ENCODE assay signal across 8 mouse cellular contexts in the genomic region with DNA sequence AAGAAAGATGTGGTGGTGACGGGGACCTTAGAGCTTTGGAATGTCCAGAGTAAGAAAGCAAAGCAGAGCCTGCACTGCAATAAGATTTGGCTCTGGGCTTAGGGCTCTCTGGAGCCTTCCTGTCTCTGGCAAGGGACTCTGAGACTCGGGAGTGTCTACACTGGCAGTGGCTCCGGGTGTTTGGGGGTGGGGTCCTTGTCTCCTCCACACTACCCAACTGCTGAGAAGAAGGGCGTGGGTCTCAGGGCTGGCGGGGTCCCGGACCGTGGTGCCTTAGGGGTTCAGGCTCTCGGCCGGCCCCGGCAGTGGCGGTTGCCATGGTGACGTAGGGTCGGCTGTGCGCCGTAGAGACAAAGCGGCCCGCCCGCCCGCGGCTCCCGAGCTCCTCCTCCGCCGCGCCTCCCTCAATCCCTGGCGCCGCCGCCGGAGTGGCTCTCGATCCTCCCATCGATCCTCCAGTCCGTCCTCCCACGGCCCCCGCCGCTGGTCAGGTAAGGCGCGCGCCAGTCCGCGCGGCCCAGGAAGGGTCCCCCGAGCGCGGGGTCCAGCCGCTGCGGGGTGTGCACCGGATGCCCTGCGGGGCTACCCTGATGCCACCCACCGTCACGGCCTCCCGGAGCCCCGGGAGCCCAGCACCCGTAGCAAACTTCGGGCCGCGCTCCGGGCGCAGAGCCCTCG. TPM values are rescaled to one million over a fixed set of nuclear protein-coding genes. Genes with fewer than 3 reads are reported as not detected.
A peak's percentile ranks its signal among the peaks of the same experiment; 100 is the strongest.
DNase-seq lines count a peak whose midpoint lies in the region; ATAC-seq lines count a peak whose summit lies in the region.

Gene Rnf182 (plus strand): TSS at position 134 of the 678 bp plus-strand sequence.

- no peaks in the 10 kb centered on the region for H3K36me3 ChIP-seq in forebrain, embryonic 11.5 days (ENCODE audit: control insufficient read depth, insufficient read depth, low read length)
- H3K36me3 ChIP-seq in heart, embryonic 14.5 days (ENCODE audit: control insufficient read depth, insufficient read depth, low read length): no peaks in the 10 kb centered on the region
- no peaks in the 10 kb centered on the region for H3K36me3 ChIP-seq in liver, embryonic 12.5 days

- peak; percentile 97 for ATAC-seq in forebrain, embryonic 11.5 days (replicated peaks; ENCODE audit: low FRiP score)
- ATAC-seq in heart, embryonic 14.5 days (ENCODE audit: insufficient number of reproducible peaks, insufficient read depth, low FRiP score, low read depth): peak; percentile 79
- peak; percentile 63; the same call in 1 of the 2 replicates for ATAC-seq in liver, embryonic 12.5 days

- H3K27me3 ChIP-seq in forebrain, embryonic 11.5 days (ENCODE audit: control insufficient read depth, insufficient read depth, low read length): 0 out of 2 replicates have a peak, but pooled peaks cover 2% of the 10 kb centered on the region
- H3K27me3 ChIP-seq in heart, embryonic 14.5 days (ENCODE audit: control insufficient read depth, insufficient read depth, low read length): no peaks in the 10 kb centered on the region
- H3K27me3 ChIP-seq in liver, embryonic 12.5 days (replicated peaks): peaks cover 52% of the 10 kb centered on the region

- WGBS in forebrain, embryonic 11.5 days: under 1% methylated on average over 50 of the region's 58 CpGs
- WGBS in heart, embryonic 14.5 days: under 1% methylated on average over 51 of the region's 58 CpGs
- under 1% methylated on average over 58 of the region's 58 CpGs for WGBS in liver, embryonic 12.5 days (ENCODE audit: insufficient replicate concordance)

- DNase-seq in CD8-positive naive resting alpha-beta T cell, adult 2 months (ENCODE audit: low read depth in 2 of 2, low spot score in 2 of 2): peak; percentile 1
- DNase-seq in forebrain, embryonic 11.5 days (ENCODE audit: low spot score): peak; percentile 95
- DNase-seq in kidney, postnatal 10 days: peak; percentile 89
- peak; percentile 90 for DNase-seq in neural tube, embryonic 10.5 days (ENCODE audit: extremely low spot score, low spot score)
- DNase-seq in thymus, adult 18-20 months: peak; percentile 16 to 26

- H3K4me3 ChIP-seq in brown adipose tissue, adult 24 weeks (ENCODE audit: insufficient read depth, low read depth, low read length): peak within 1 kb of the TSS; percentile 85
- H3K4me3 ChIP-seq in forebrain, embryonic 11.5 days (ENCODE audit: low read depth, low read length): peak within 1 kb of the TSS; percentile 78
- peak within 1 kb of the TSS; percentile 68 to 75 for H3K4me3 ChIP-seq in heart, embryonic 14.5 days (ENCODE audit: control insufficient read depth in 1 of 2, insufficient read depth in 1 of 2, low read depth in 1 of 2, low read length in 2 of 2)
- H3K4me3 ChIP-seq in liver, embryonic 12.5 days: peak within 1 kb of the TSS; percentile 53

- peak within 1 kb of the TSS; percentile 81 for H3K4me2 ChIP-seq in forebrain, embryonic 11.5 days (ENCODE audit: low read depth, low read length, severe bottlenecking)
- H3K4me2 ChIP-seq in heart, embryonic 14.5 days (ENCODE audit: low read length): peak within 1 kb of the TSS; percentile 93
- peak within 1 kb of the TSS; percentile 75 for H3K4me2 ChIP-seq in liver, embryonic 12.5 days

- H3K27ac ChIP-seq in brown adipose tissue, adult 24 weeks (replicated peaks; ENCODE audit: low read depth, low read length): peak within 1 kb of the TSS; percentile 80; the same call in 1 of the 2 replicates
- H3K27ac ChIP-seq in forebrain, embryonic 11.5 days (ENCODE audit: low read depth, low read length): 0 out of 2 replicates have a peak within 1 kb of the TSS, but pooled peaks have one; percentile 37
- H3K27ac ChIP-seq in heart, embryonic 14.5 days (replicated peaks in 1 of 2; ENCODE audit: control insufficient read depth in 1 of 2, insufficient read depth in 1 of 2, low read depth in 2 of 2, low read length in 2 of 2): peak within 1 kb of the TSS; percentile 29 to 31
- no peak within 1 kb of the TSS for H3K27ac ChIP-seq in liver, embryonic 12.5 days

- no peaks in the 10 kb centered on the region; the same call in 1 of the 2 replicates for H3K4me1 ChIP-seq in brown adipose tissue, adult 24 weeks (ENCODE audit: control insufficient read depth, insufficient read depth, insufficient read length, low read length)
- H3K4me1 ChIP-seq in forebrain, embryonic 11.5 days (replicated peaks; ENCODE audit: control insufficient read depth, insufficient read depth, low read length): peaks cover 5% of the 10 kb centered on the region; the same call in 1 of the 2 replicates
- H3K4me1 ChIP-seq in heart, embryonic 14.5 days (ENCODE audit: control insufficient read depth in 2 of 2, insufficient read depth in 2 of 2, low read length in 2 of 2): peaks cover 10 to 23% of the 10 kb centered on the region in 2 experiments
- H3K4me1 ChIP-seq in liver, embryonic 12.5 days: peaks cover 11% of the 10 kb centered on the region

- H3K9me3 ChIP-seq in forebrain, embryonic 11.5 days (ENCODE audit: control insufficient read depth, low read length): no peaks in the 10 kb centered on the region
- H3K9me3 ChIP-seq in heart, embryonic 14.5 days (ENCODE audit: control insufficient read depth, low read length): no peaks in the 10 kb centered on the region
- no peaks in the 10 kb centered on the region for H3K9me3 ChIP-seq in liver, embryonic 12.5 days (replicated peaks)

- H3K9ac ChIP-seq in forebrain, embryonic 11.5 days (ENCODE audit: low read length): peak within 1 kb of the TSS; percentile 77
- peak within 1 kb of the TSS; percentile 77 for H3K9ac ChIP-seq in heart, embryonic 14.5 days (ENCODE audit: low read length)
- H3K9ac ChIP-seq in liver, embryonic 12.5 days: peak within 1 kb of the TSS; percentile 17; the same call in 1 of the 2 replicates

RNA-seq across cellular contexts. Expression of gene Rnf182, which starts in this region (rescaled TPM):
- polyA plus RNA-seq in brown adipose tissue, adult 24 weeks (2012; ENCODE audit: insufficient read depth, insufficient read length, missing spikeins): 2.4 and 3.3 TPM in 2 replicates
- polyA plus RNA-seq in forebrain, embryonic 11.5 days (2014; fragmentation: Nextera tagmentation; extraction: Ambion mirVana): 10.0 and 13.5 TPM in 2 replicates
- 2.6 TPM in 2 replicates for polyA plus RNA-seq in heart, embryonic 14.5 days (2014; fragmentation: Nextera tagmentation; extraction: Ambion mirVana)
- 0.19 and 0.20 TPM in 2 replicates for polyA plus RNA-seq in liver, embryonic 12.5 days (2016; fragmentation: Nextera tagmentation; extraction: Ambion mirVana)

Comparison
In these comparisons a context has a peak if more than half of its experiments do, and no peak if none do; other contexts are left out.
1. Peak in ATAC-seq, H3K4me3 ChIP-seq, H3K9ac ChIP-seq and H3K4me2 ChIP-seq in liver, embryonic 12.5 days; RNA of the gene not detected or under 1 TPM.
2. DNase-seq: peak in every context shown above with its lines; median percentile 95 in forebrain, embryonic 11.5 days; 90 in neural tube, embryonic 10.5 days; 89 in kidney, postnatal 10 days; 21 in thymus, adult 18-20 months; 1 in CD8-positive naive resting alpha-beta T cell, adult 2 months.
3. H3K9ac ChIP-seq: peak in every context shown above with its lines; median percentile 77 in forebrain, embryonic 11.5 days; 77 in heart, embryonic 14.5 days; 17 in liver, embryonic 12.5 days.